Mouse (Mus musculus) neural tube, embryonic 10.5 days (tissue): ENCODE data around the gene Mboat2.

Experiments used
- DNase-seq: peaks from one replicate; pipeline ENCODE4 v3.0.0-alpha.2; 2017; ENCODE audit warnings: low spot score; ENCODE audit errors: extremely low spot score

Gene Mboat2

DNA sequence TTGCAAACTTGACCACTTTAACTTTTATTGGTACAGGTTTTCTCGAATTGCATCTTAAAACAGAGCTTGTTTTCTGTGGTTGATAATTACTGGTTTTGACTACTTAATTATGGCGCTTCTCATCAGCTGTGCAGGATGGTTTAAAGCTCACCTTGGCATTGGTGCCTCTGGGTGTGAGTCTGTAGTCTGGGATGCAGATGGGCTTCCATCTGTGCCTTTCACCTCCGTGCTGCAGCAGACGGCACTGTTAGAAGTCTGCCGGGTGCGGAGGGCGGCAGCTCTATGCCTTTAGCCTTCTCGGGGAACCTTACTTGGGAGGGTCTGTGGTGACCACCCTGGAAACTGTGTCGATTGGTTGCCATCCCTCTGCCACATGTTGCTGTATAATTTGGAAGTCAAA lies 29.8 kb downstream of the Mboat2 start:
- DNase-seq, result no peak

DNA sequence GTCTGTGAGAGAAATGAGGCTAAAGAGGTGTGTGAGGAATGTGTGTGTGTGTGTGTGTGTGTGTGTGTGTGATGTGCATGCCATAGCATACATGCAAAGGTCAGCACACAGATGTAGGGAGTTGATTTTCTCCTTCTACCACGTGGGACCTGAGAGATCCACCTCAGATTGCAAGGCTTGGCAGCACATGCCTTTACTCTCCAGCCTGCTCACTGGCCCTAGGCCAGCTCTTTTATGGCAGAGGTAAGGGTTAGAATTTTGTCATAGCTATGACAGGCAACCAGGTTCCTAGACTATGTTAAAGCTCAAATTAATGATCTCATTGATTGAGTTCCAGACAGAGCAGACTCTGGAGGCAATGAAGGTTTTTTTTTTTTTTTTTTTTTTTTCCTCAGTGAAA lies 33.1 kb downstream of the Mboat2 start:
- DNase-seq, result no peak

DNA sequence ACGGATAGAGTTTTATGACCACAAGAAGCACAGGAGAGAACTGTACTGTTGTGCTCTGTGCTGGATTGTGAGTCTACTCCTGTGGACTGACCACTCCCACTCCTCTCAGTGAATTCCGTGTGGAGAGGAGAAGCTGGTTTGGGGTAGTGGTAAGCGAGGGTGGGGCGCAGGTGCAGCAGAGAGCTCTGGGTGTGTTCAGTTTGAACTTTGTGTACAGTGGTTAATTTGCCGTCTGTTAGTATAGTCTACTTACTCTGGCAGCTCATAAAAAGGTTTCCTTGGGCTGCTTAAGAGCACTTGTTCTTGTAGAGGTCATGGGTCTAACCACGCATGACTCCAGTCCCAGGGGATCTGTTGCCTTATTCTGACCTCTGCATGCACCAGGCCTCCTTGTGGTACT lies 36.0 kb downstream of the Mboat2 start:
- no peak for DNase-seq

DNA sequence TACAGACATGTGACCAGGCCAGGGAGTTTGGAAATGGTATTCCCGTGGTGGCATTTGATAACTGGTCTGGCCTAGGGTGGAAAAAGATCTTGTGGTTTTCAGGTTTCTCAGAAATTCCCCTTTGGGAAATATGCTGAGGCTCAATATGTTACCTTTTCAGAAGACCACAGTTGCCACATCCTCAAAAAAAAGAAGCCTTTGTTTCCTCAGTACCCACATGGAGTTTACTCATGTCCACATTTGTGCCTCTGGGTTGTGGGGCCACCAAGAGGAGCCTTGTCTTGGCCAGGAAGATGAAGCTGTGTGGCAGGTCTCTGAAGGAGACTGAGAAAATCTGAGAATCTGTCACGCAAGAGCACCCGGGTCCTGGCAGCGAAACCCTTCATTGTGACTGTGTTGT lies 38.0 kb downstream of the Mboat2 start:
- no peak for DNase-seq

DNA sequence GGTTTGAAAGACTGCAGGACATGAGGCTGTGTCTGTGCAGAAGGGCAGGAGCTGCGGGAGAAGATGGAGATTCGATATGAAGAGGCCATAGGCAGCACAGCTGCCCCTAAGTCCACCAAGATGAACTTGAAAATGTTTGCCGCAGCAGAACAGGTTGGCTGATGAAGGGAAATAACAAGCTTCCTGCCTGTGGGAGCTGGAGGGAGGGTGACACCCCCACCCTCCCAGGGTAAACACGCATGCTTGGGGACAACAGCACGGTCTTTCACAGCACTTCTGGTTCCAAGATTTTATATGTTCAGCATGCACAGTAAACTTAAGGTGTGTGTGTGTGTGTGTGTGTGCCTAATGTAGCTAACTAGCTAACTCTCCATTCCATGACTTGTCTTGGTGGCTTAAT lies 38.6 kb downstream of the Mboat2 start:
- DNase-seq, result no peak

DNA sequence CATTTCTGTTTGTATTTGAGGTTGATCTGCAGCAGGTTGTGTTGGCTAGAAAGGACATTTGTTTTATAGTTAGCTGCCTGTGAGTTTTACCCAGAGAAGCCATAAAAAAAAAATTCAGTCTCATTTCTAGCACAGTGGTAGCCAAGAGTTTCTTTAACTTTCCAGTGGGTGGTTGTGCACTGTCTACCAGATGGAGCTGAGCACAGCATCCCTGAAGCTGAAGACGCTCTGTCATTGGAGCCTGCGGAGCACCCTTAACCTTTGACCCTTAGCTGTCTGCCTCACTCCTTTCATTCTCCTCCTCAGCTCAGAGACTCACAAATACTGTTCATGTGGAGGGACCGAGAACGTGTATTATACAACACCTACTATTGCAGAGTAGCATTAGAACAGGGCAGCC lies 40.2 kb downstream of the Mboat2 start:
- DNase-seq, result no peak

DNA sequence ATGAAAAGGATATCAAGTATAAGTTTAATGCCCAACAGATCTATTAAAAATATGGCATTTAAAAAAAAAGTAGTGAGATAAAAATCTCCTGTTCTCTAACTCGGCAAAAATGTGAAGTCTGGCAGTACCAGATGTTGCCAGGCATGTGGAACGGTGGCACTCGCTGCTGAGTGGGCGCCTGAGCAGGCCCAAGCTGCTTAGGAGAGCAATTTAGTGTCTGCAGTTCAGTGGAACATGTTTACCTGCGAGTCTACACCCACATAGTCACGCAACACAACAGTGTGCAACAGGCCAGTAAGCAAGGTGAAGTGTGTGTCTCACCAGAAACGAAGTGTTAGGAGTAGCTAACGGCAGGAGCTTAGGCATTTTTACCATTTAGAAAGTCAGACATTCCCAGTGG lies 41.6 kb downstream of the Mboat2 start:
- no peak for DNase-seq

DNA sequence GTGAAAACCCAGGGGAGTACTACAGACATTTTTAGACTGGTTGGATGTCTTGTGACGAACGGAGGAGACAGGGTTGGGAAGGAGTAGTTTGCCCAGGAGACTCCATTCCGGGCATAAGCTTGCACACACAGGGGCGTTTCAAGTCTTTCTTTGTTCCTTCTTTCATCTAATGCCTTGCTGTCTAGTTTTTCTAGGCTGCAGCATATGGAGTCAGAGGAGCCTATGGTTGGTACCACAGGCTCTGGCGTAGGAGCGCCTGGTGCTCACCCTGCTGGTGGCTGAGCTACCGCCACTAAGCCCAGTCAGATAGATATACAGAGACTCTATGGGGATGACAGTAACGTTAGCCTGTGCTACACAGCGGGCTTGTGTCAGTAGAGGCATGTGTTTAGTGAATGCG lies 42.0 kb downstream of the Mboat2 start:
- no peak for DNase-seq

DNA sequence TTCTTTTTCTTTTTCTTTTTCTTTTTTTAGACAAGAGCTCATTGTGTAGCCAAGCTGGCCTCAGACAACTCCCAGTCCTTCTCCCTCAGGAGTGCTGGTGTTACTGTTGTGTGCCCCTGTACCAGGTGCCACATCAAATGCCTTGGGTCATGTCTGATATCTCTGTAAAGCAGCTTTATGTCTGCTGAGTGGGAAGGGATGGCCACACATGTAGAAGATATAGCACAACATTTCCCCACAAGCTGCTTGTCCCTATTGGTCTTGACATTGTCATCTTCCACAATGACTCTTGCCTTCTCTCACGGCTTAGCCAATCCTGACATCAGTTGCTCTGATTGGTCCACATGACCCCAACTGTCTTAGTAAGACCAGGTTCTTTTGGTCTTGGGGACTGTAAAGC lies 45.2 kb downstream of the Mboat2 start:
- no peak for DNase-seq

DNA sequence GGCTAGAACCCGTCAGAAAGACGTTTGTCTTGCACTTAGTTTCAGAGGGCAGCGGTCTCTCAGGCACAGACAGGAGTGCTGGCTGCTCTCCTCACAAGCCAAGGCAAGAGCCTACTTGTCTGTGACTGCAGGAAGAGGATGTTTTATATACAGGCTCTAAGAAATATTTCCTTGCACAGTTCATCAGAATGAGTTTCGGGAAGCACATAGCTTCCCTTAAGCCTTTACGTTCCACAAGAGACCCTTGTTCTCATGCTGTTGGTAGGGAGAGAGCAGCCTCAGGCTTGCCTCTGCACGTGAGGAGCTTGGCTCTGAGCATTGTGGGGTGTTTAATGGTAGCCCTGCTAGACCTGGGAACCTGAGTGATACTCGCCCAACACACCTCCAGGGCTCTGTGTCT lies 46.6 kb downstream of the Mboat2 start:
- no peak for DNase-seq

DNA sequence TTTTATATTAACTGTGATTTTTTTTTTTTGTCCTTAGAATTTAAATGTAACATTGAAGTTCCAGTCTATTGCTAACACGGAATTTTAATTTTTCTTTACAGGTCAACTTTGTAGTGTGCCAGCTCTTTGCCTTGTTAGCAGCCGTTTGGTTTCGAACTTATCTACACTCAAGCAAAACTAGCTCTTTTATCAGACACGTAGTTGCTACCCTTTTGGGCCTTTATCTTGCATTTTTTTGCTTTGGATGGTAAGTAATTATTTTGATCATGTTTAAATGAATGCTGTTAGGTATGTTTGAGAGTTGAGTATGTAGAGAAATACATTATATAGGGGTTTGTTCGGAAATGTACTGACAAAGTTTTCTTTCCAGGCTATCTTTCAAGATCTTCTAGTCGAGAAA lies 47.4 kb downstream of the Mboat2 start:
- DNase-seq, result no peak

DNA sequence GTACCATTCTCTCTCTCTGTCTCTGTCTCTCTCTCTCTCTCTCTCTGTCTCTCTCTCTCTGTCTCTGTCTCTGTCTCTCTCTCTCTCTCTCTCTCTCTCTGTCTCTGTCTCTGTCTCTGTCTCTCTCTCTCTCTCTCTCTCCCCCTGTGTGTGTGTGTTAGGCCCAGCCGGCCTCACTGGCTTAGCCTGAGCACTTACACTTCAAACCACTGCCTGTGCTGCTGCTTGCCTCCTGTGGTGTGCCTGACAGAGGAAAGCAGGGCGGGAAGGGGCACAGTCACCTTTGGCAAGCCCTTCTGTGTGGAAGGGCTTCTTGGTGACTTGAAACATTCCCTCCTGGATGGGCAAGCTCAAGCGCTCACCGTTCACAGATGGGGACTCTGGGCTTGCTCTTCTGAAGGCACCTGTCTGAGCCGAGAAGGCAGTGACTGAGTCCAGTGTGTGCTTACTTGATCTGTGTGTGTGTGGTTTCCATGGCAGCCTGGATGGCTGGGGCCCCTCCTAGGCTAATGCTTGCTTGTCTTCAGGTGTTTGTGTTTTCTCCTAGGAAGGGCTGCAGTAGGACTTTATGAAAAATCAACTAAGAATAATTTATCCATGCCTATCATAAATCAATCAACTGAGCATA lies 48.2 kb downstream of the Mboat2 start:
- DNase-seq, result no peak

DNA sequence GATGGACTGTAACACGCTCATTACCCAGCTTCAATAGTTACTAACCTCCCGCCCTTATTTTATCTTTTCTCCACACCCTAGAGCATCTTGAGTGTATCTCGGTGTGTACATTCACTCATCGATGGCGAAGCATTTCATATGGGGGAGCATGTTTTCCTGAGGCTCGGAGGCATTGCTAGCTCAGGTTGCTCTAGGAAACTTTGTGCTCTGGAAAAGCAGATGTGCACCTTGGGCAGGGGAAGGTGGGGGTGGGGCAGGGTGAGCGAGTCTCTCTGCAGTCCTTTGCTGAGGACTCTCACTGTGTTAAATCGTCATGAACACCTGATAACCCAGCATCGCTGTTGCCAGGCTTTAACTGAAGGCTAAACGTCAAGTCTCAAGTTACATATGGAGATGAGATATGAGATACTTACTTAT lies 48.9 kb downstream of the Mboat2 start:
- no peak for DNase-seq

DNA sequence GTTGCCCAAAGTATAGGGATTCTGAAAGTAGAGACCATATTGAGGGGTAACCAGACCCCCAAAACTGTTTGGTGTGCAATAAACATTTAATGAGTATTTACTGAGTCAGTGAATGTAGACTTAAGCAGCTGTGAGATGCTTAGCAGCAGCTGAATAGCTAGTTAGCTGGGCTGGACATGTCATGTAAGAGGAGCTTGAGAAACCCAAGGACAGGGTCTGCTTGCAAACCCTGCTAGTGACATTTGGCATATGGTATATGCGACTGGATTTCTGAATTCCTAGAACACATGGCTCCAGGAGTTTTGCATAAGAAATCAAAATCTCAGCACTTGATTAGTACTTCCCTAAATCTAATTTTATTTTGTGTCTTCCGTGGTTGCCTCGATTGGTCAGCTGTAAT lies 52.6 kb downstream of the Mboat2 start:
- DNase-seq, result no peak

DNA sequence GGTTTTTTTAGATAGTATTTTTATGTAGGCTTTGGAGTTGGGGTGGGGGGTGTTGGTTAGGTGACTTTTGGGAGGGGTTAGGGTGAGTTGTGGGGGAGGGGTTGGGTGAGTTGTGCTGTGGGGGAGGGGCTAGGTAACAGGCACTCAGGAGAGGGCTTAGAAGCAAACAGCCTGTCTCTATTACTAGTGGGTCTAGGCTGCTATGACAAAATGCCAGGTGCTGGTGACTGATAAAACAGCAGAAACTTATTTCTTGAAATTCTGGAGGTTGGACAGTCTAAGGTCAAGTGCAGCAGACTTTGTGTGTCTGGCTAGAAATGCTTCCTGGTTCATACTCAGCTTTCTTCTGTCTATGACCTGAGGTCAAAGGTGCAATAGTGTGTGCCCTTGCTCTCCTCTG lies 56.1 kb downstream of the Mboat2 start:
- no peak for DNase-seq

DNA sequence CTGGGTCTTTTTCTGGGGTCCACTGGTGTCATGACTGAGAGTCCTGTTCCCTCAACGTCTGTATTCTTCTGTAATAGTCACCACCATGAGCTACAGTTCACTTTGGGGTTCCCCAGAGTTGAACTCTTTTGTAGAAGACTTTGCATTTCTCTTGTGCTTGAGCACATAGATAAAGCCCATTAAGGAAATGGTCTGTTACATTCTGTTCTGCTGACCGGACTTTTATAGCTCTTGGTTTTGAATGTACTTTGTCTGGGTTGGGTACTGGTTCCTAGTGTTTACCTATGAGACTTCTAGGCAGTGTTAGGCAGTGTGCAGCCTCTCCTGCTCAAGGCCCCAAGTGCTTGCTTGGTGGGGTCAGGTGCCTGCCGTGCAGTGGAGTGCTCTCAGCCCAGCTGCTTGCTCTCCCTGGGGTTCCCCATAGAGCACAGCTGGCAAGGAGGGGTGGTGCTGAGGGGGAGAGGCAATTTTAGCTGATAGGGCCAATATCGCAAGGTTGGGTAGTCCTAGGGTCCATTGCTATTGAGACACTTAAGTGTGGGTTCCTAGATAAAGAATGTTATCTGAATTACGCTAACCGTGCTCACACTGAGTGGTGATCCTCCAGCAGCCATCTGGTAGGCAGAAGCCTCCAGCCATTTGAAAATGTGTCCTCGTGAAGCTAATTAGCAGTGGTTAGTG lies 58.8 kb downstream of the Mboat2 start:
- DNase-seq, result no peak

DNA sequence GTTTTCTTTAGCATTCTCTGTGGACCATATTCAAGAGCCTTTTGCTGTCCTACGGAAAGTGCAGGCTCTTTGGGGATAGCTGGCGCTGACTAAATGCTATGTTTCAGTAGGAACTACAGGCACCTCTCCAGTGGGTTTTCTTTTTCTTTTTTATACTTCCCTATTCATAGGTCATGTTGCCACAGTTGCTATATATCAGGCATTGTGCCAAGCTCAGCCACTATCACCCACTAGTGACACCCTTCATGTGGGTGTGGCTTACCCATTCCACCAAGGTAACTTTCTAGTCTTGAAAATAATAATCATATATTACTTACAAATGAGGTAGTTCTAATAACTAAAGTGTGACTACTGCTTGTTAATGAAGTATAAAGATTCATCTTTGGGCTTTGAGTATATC lies 59.5 kb downstream of the Mboat2 start:
- DNase-seq, result no peak

DNA sequence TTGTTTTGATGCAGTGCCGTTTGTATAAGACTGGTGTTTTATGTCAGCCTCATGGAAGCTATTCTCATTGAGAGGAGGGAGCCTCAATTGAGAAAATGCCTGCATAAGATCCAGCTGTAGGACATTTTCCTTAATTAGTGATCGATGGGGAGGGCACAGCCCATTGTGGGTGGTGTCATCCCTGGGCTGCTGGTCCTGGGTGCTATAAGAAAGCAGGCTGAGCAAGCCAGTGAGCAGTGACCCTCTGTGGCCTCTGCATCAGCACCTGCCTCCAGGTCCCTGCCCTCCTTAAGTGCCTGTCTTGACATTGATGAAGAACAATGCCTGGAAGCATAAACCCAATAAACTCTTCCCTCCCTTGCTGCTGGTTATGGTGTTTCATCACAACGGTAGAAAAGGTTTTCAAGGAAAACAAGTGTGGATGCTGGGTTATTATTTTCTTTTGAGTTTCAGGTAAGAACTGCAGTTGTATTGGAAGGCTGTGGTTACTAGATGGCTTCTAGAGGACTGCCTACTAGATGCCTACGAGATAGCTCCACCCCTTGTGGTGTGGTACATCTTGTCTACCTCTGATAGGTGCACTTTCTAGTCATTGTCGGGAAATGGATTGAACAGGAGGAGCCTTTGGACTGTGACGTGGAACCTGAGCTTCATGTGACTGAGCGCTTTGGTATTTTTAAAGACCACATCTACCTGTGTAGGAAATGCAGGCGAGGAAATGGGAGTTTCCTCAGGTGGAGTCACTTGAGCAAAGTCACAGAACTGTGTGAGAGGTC lies 60.2 kb downstream of the Mboat2 start:
- DNase-seq, result no peak

DNA sequence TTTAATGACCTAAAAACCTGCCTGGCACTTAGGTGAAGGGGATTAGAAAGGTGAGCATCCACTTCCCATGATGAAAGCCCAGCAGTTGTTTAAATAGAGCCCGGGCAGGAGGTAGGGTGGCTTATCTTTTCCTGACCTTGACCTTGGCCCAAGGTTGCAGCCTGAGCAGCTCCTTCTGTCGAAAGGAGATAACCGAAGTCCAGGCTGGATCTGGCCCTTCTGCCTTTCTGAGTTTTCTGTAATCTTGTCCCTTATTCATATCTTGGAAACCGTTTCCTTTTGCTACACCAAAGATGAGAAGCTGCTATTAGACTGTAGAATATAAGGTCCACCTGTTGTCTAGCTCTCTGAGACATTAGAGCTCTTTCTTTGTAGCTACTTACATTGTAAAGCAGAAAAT lies 61.9 kb downstream of the Mboat2 start:
- no peak for DNase-seq

DNA sequence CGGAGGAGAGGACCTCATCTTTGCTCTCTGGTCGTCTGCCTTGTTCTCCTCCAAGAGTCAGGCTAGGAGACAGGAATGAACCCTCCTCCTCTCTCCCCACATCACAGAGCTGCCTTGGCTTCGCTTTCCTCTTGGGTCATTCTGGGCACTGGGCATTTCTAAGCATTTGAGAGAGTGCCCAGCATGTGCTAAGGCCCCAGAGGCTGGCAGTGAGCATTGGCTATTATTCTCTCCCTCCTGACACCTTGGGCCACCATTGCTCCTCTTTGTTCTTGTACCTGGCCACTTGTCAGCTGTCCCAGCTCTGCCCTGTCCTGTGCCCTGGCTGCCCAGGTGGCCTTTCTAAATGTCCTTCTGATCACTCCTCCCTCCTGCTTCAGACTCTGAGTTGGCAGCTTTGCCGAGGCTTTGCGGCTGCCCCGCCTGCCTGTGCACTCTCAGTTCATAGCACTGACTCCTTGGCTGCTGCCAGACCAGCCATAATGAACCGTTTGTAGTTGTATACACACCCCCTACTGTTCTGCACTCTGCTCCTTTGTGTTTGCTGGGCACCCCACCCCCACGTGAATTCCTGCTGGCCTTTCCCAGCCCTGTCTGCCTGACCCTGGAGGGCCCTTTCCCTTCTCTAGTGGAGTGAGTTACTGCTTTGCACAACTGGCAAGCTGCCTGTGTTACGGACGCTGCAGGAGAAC lies 63.2 kb downstream of the Mboat2 start:
- DNase-seq, result peak; percentile 69

DNA sequence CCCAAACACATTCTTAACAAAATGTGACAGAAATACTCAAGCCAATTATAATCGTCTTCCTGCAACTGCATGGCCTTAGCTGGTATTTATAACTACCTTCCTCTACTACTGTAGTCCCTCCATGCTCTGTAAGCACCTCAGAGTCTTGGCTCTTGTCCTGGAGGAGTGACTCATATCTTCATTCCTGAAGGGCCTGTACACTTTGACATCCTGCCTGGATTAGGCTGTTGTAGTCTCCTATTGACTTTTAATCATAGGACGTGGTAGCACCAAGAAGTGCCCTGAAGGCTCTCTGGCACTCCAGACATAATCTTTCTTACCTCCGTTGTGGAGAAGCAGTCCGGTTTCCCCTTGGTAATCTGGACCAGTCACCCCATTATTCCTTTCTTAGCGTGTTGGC lies 64.7 kb downstream of the Mboat2 start:
- DNase-seq, result no peak

DNA sequence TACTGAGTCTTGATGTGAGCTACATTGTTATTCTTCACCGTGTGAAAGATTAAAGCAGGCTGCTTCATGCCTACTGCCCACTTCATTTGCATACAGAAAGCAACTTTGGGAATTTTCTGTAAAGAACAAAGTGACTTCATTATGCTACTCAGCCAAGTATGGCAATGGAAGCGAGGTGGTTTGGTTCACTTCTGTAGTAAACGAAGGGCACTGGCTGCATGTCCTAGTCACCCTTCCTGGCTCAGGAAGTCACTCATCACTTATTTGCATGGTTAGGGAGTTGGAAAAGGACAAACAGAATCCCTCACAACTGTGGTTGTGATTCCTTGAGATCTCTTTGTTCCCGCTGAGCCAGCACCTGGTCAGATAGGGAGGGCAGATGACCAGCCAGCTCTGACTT lies 66.7 kb downstream of the Mboat2 start:
- no peak for DNase-seq
